Mouse (Mus musculus) liver, adult (tissue): ENCODE data around the gene Rplp1.

Experiments used
- GATA4 ChIP-seq: IDR thresholded peaks from 2 replicates; pipeline ENCODE4 v1.6.1; 2014; ENCODE audit warnings: mild to moderate bottlenecking, low read length; ENCODE audit not compliant: insufficient replicate concordance

Gene Rplp1

DNA sequence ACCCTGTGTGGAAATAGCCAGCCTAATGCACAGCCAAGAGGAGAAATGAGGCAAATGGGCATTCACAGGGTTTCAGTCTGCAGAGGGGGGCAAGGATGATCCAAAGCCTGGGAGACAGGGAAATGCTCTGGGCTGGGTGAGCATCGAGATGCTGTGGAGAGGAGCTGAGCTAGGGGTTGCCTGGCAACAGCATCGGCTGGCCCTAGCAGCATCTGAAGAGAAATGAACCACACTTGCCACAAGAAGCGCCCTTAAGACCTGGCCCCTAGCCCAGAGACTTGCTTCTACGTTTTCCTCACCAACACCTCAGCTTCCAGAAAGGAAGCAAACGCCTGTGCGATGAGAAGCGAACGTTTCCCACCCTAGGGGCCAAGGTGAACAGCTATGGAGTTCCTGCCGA, 11.9 kb downstream of the Rplp1 start:
- no peak for TF ChIP-seq GATA4

DNA sequence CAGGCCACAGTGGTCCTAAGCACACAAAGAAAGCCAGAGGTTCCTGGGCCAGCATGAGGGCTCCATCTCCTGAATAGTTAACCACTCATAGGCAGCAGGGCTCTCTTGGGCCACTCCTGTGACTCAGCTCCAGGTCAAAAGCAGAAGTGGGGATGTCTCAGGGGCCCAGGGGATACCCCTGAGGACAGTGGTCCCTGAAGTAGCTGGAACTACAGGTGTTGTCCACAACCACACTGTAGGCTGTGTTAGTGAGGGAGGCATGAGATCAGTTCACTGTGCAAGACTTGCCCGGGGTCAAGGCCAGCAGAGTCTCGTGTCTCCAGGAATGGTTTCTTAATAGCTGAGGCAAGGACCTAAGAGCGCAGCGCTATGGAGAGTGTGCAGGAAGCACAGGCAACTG, 12.8 kb downstream of the Rplp1 start:
- no peak for TF ChIP-seq GATA4

DNA sequence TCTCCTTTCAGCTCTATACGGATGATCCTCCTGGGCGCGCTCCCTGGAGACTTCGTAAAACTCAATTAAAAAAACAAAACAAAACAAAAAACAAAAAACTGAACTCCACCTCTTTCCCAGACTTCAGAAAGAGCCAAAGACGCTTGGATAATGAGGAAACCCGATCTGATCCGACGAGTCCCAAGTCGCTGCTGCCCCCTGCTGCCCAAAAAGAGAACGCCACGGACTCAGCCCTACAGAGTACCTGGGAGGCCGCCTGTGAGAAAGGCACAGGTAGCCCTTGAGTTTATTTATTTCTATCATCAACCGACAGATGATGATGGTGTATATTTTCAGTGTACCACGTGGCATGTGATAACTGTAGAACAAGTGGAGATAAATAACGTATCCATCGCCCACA, 14.5 kb downstream of the Rplp1 start:
- no peak for TF ChIP-seq GATA4

DNA sequence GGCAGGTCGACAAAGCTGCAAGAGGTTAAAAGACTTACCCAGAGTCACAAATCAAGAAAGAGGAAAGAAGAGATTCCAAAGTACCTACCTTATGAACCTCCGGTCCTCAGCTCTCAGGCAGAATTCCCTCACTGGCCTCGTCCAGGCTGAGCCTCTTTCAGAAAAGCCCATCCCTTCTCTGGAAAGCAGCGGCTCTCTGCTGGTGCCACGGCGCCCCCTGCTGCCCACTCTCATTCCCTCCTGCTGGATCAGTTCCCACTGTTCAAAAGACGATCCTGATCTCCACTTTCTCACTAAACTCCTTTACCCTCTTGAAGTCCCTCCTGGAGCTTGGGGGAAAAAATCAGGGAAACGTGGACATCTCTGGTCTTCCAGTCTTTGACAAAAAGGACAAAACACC, 15.9 kb downstream of the Rplp1 start:
- no peak for TF ChIP-seq GATA4

DNA sequence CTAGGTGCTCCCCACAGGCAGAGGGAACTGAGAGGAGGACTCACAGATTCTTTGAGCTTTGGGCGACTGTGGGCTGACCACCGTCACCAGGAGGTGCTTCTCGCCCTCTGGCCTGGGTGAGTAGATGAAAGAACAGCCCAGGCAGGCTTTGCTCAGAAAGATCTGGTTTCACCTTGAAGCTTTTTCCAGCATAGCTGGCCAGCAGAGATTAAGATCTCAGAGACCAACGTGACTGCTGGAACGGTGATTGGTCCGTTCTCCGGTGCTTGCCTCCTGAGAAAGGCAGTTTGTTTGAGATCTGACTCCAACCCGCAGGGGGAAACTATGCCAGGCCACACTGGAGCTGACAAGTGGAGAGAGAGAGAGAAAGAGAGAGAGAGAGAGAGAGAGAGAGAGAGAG, 19.3 kb downstream of the Rplp1 start:
- no peak for TF ChIP-seq GATA4

DNA sequence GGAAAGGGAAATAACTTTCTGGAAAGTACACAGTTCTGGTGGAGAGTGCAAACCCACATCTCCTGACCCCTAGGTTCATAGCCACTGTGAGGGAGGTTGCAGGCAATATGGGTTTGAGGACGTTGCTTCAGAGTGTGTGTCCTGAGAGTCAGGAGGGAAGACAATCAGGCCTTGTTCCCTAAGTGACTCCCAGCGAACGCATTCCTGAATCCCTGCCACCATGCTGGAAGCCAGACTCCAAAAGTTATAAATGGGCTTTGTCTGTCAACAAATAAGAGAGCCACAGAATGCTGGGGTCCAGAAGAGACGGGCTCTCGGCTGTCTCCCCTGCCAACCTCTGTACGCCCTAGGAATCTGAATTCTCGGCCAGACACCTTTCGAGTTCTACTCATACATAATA, 24.5 kb downstream of the Rplp1 start:
- no peak for TF ChIP-seq GATA4

DNA sequence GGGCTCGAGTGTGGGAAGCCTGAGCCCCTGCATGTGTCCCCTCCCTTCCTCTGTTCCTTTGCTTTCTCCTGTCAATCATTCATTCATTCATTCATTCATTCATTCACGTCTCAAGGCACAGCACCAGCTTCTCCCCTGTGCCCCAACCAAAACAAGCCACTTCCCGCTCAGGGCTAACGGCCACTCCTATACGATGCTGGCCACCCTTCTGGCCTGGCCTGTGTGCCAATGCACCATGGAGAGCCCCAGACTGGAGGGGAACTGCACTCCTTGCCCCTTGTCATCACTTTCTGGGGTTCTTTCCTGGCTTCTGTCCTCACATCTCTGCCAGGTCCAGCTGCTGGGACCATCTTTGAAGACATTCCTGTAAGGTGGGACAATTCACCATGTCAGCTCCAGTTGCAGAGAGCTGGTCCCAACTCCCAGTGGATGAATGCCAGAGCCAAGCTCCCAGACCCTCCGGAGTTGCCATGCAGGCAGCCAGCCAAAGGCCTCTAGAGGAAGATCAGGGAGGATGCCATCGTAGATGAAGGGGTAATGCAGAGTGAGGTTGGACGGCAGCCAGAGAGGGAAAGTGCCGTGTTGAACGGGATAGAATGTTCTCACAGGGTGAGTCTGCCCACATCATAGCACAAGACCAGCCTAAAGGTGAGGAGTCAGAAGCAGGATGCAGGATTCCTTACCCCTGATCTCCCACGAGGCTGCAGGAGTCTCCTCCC, 26.5 kb downstream of the Rplp1 start:
- TF ChIP-seq GATA4, result no peak

DNA sequence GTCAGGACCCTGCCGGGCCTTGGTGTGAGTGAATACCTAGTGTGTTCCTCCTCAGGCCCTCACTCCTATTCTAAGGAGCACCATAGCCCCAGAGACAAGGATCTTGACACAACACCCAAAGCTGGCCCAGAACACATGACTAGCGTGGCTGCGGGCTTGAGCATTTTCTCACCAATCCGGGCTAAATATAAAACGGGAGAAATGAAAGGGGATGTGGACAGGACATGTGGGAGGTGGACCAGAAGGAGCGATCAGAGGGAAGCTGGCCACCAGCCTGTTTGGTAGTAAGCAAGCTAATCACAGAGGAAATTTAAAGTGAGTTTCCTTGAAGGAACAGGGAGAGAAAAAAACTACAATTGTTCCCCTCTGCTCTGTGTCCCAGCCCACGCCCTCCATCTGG, 28.4 kb downstream of the Rplp1 start:
- TF ChIP-seq GATA4, result no peak

DNA sequence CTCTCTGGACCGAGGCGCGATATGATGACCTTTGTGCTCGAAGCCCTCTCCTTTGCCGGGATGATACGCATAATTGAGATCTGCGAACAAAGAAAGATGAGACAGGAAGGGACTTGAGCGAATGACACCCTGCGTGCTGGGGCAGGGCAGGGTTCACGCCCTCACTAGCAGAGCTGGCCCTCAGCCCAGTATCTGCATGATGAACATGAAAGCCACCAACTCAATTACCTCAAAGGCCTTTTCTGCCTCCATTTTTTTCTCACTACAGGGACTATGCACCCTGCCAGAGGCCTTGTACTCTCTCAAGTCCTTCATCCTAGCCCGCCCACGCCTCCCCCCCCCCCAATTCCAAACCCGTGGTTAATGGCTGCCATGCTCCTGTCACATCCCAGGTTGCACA, 29.4 kb downstream of the Rplp1 start:
- TF ChIP-seq GATA4, result no peak

DNA sequence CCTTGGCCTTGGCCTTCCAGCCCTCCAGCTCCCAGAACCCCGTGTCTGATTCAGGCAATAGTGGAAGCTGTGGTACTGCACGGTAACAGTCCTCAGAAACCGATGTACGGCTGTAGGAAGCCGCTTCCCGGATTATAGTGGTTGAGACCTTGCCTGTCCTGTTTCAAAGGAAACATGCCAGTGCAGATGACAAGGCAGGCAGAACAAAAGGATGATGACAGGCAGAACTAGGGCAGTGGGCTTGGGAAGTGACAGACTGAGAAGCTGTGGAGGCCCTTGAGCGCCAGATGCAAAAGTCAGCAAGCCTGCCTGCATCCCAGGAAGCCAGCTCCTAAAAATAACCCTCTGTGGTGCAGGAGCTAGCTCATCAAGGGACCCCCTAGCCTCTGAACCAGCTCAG, 30.0 kb downstream of the Rplp1 start:
- no peak for TF ChIP-seq GATA4

DNA sequence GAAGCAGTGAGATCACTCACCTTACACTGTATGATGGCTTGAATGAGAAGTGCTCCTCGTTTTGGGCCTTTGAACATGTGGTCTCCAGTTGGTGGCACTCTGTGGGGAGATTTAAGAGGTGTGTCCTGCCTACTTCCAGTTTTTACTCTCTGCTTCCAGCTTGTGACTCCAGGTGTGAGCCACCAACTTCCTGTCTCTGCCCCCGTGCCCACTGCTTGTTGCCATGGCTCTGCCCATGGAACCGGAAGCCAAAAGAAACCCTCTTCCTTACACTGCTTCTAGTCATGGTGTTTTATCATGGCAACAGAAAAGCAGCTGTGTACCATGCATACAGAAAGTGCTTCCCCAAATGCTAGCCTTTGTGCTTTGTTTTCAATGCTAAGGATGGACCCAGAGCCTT, 32.2 kb downstream of the Rplp1 start:
- TF ChIP-seq GATA4, result no peak

DNA sequence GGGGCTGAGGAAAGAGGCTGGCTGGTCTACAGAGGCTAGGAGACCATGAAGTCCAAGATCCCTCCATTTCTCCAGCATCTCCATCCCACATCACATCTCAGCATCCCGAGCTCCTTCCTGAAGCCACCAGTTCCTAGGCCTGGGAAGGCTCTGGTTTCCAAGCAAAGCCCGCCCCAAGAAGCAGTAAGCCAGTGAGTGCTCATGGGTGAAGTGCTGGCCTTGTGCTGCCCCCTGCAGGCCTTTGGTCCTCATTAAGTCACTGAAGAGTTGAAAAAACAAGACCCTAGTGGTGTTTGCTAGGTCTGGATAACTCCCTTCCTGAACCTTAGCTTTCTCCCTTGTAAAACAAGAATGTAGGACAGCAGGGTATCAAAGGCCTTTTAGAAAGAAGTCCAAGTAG, 35.5 kb downstream of the Rplp1 start:
- TF ChIP-seq GATA4, result no peak

DNA sequence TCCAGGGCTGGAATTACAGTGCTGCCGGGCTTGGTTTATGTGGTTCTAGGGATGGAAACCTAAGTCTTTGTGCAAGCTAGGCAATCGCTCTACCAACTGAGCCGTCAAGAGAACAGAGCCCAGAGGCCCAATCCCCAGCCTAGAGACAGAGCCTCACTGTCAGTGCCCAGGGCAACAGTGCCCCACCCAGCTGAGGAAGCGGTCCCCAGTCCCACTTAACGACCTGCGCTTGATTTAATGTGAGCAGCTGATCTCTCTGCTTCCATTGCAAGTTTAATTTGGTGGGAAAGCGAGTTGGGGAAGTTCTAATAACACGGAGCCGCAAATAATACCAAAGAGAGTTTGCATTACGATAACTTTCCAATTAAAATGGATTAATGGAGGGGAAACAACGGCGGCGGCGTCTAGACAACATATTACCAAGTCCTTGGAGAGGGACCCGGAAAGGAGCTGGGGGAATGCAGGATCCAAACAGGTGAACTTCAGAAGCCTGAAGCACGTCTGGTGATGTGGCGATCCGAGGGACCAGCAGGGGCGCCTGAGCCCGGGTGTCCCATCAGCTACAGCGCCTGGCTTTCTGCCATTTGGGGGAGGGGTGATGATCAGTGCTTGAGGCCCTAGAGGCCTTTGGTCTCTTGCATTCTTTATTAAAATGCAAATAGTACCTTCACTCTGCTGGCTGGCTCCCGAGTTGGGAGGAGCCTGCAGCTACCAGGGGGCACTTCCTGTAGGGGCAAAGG, 36.8 kb downstream of the Rplp1 start:
- TF ChIP-seq GATA4, result no peak

DNA sequence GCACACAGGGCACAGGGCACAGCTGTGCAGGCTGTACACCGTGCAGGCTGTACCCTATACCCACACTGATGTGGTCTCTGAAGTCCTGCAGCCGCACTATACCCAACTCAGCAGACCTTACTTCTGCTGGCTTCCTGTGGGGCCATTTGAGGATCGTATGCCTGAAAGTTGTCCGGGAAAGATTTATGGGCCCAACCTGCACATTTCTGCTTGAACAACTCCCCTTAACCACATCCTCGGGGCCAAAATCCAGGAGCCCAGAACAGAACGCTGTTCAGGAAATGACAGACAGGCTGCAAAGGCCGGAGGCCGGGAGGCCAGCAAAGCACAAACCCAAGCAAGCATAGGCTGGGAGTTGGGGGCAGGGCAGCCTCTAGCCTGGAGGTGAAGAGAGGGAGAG, 41.0 kb downstream of the Rplp1 start:
- no peak for TF ChIP-seq GATA4

DNA sequence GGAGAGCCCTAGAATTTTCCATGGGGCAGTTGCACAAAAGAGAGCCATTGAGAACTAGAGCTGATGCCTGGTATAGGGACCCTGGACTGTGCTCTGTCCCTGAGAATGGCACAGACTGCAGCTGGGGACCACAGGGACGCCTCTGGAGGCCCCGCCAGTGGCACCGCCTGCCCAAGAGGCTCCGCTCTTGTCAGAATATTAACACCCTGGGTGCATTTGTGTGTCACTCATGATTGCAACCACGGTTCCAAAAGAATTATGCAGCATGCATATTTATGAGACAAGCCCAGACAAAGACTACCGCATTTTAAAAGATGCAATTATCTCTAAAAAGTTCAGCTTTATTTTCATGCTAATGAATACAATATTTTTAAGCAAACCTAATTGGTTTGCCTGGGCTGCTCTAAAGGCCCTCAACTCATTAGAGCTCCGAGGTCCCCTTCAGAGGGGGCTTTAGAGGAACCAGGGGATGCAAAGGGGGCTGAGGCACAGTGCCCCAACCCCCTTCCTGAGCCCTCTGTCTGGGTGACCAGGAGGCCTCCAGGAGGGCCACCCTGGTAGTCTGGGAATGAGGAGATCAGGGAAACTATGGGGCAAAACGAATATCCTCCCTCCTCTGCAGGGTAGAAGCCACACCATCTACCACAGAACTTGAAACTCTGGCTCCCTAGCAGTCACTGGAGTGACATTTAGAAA, 41.9 kb downstream of the Rplp1 start:
- TF ChIP-seq GATA4, result no peak

DNA sequence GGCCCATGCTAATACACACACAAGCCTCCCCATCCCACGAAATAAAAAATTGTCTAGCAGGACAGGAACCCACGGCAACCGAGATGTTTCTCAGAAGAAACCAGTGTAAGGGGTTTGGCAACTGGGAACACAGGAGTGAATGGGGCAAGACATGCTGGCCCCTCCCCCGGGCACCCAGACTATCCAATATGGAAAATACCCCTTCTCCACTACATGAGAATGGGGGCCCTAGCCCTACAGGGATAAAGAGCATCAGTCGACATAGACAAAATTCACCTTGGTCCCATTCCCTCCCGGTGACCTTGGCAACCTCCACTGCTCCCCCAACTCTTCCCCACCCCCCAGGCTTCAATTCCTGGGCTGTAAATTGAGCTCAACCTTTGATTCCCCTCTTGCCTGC, 42.5 kb downstream of the Rplp1 start:
- no peak for TF ChIP-seq GATA4

DNA sequence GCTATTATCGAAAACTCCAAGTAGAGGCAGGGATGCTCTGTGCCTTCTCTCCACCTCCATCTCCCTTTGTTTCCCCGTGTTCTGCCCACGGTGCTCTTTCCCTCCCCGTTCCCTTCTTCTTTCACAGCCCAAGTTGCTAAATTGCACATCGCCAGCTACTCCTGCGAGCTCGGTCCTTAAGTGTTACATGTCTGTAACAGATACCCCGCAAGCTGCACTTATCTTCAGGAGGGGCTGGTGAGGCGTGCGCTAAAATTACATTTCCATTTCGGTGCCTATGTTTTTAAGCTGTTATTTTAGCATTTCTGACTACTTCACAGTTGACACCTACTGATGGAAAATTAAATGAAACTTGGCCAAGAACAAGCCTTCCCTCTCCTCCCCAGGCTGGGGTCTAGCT, 46.7 kb downstream of the Rplp1 start:
- TF ChIP-seq GATA4, result no peak
